Mouse (Mus musculus): Measurements from ENCODE around the gene Mtrr. TPM values are rescaled to one million over a fixed set of nuclear protein-coding genes. Genes with fewer than 3 reads are reported as not detected.

The Mtrr gene
- total and polyA plus RNA-seq, 3 experiments = 35.1 to 40.2 (median 39.4) TPM

DNA sequence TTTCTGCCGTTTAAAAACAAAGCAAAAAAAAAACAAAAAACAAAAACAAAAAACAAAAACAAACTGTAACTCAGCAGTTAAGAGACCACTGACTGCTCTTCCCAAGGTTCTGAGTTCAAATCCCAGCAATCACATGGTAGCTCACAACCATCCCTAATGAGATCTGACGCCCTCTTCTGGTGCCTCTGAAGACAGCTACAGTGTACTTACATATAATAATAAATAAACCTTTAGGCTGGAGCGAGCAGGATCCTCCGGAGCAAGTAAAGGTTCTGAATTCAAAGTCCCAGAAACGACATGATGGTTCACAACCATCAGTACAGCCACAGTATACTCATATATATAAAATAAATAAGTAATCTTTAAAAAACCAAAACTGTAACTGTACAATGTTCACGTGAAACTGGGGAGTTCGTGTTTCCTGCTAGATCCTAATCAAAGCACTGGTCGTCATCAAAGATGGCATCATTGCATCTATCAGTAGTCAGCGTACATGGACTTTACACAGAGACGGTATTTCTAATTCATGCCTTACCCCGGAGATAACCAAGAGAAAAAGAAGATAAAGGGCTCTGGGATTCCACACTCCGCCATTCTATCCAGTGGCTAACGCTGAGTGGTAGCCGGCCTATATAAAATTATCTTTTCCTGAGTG, 736 bp downstream of the Mtrr start:
- H3K9ac ChIP-seq (ENCODE audit: insufficient read depth, low read depth) = peak overlapping the region; percentile 78
- H3K9me3 ChIP-seq (replicated peaks; ENCODE audit: low read length) = no peaks in the 10 kb centered on the region
- H3K4me2 ChIP-seq (ENCODE audit: insufficient read depth, low read depth, poor library complexity, severe bottlenecking) = peak overlapping the region; percentile 51
- H3K4me1 ChIP-seq (ENCODE audit: control insufficient read depth in 1 of 2, insufficient read depth in 2 of 2) = peaks cover 3 to 38% of the 10 kb centered on the region in 2 experiments; a peak in 3 of 4 replicates
- H3K4me3 ChIP-seq (replicated peaks in 1 of 3; ENCODE audit: low read depth in 2 of 3, low read length in 2 of 3, poor library complexity in 1 of 3) = peak overlapping the region; percentile 65 to 95 (median 90)
- peaks cover 38% of the 10 kb centered on the region for H3K79me2 ChIP-seq (replicated peaks; ENCODE audit: control insufficient read depth, extremely low read depth, insufficient read depth, poor library complexity, severe bottlenecking)
- dilution Hi-C loops (cut with MboI; ENCODE audit: extremely low pct_ligation_motif_present, extremely low pct_unique_long_range_greater_than_20kb, low sequenced_read_pairs) (no loop called here), in situ Hi-C loops (cut with MboI; ENCODE audit: low pct_ligation_motif_present, low pct_unique_long_range_greater_than_20kb, low sequenced_read_pairs) (loop anchor here (10.0 to 25.0 kb wide), 2 partner anchors 874 to 1231 kb away; partner anchors contain the start of gene Med10)
- no peaks in the 10 kb centered on the region for H3K27me3 ChIP-seq (replicated peaks)
- peak; percentile 37 for DNase-seq (ENCODE audit: extremely low read depth)
- H3K27ac ChIP-seq (ENCODE audit: insufficient read depth, low read depth) = no peak overlapping the region
- H3K36me3 ChIP-seq (replicated peaks in 1 of 2; ENCODE audit: control insufficient read depth in 1 of 2, insufficient read depth in 1 of 2, low read length in 1 of 2) = peaks cover 52 to 69% of the 10 kb centered on the region in 2 experiments
- TF ChIP-seq CTCF (conservative IDR thresholded peaks at IDR 0.05 in 1 of 2, IDR thresholded peaks at IDR 0.05 in 1 of 2; ENCODE audit: low read depth in 2 of 2, low read length in 2 of 2) (peak in 1 of 2 experiments; percentile 29; a peak in 2 of 4 replicates), MAFK (IDR thresholded peaks at IDR 0.05; ENCODE audit: insufficient replicate concordance, low read length) (no peak), TBP (conservative IDR thresholded peaks at IDR 0.05; ENCODE audit: low read depth, low read length) (0 out of 2 replicates have a peak, but pooled peaks have one; percentile 11)

DNA sequence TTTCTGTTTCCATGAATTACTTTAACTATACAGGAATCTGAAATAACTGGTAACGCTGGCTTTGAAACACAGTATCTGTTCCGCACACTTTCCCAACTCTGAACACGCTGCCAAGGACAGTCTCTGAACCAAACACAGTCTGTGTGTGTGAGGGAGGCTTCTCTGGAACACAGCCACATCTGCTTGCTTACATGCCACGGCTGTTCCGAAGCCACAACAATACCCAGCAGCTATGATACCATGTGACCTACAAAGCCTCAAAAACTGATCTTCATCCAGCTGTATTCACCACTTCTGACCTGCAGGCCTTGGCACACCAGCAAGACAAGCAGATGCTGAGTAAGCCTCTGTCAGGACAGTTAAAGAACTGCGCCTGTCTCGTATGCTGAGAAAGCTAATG, 4.0 kb downstream of the Mtrr start:
- Histone ChIP-seq H3K9ac (ENCODE audit: insufficient read depth, low read depth) (no peak overlapping the region), H3K27me3 (replicated peaks) (no peaks in the 10 kb centered on the region), H3K4me3 (replicated peaks in 1 of 3; ENCODE audit: low read depth in 2 of 3, low read length in 2 of 3, poor library complexity in 1 of 3) (no peak overlapping the region), H3K4me2 (ENCODE audit: insufficient read depth, low read depth, poor library complexity, severe bottlenecking) (no peak overlapping the region), H3K9me3 (replicated peaks; ENCODE audit: low read length) (no peaks in the 10 kb centered on the region), H3K79me2 (replicated peaks; ENCODE audit: control insufficient read depth, extremely low read depth, insufficient read depth, poor library complexity, severe bottlenecking) (peaks cover 26% of the 10 kb centered on the region), H3K36me3 (replicated peaks in 1 of 2; ENCODE audit: control insufficient read depth in 1 of 2, insufficient read depth in 1 of 2, low read length in 1 of 2) (peaks cover 51 to 71% of the 10 kb centered on the region in 2 experiments), H3K27ac (ENCODE audit: insufficient read depth, low read depth) (no peak overlapping the region), H3K4me1 (ENCODE audit: control insufficient read depth in 1 of 2, insufficient read depth in 2 of 2) (peaks cover 0 to 18% of the 10 kb centered on the region in 2 experiments; a peak in 2 of 4 replicates)
- DNase-seq (ENCODE audit: extremely low read depth) = no peak
- dilution Hi-C loops (cut with MboI; ENCODE audit: extremely low pct_ligation_motif_present, extremely low pct_unique_long_range_greater_than_20kb, low sequenced_read_pairs) (no loop called here), in situ Hi-C loops (cut with MboI; ENCODE audit: low pct_ligation_motif_present, low pct_unique_long_range_greater_than_20kb, low sequenced_read_pairs) (loop anchor here (25.0 kb wide), 1 partner anchor 1234 kb away; the partner anchor contains the start of gene Med10)
- TF ChIP-seq CHD1 (IDR thresholded peaks at IDR 0.05; ENCODE audit: low read depth, low read length) (no peak), POLR2A (IDR thresholded peaks at IDR 0.05; ENCODE audit: low read depth, low read length) (no peak), RCOR1 (conservative IDR thresholded peaks at IDR 0.05; ENCODE audit: low read depth, low read length) (no peak), ZKSCAN1 (IDR thresholded peaks at IDR 0.05; ENCODE audit: borderline replicate concordance, low read depth, low read length) (no peak), RAD21 (IDR thresholded peaks at IDR 0.05; ENCODE audit: low read depth, low read length) (no peak), JUND (conservative IDR thresholded peaks at IDR 0.05; ENCODE audit: low read depth, low read length) (no peak), BHLHE40 (IDR thresholded peaks at IDR 0.05; ENCODE audit: low read depth, low read length) (no peak), ETS1 (conservative IDR thresholded peaks at IDR 0.05; ENCODE audit: low read depth, low read length) (no peak), USF2 (conservative IDR thresholded peaks at IDR 0.05; ENCODE audit: low read depth, low read length) (no peak), POLR2AphosphoS2 (IDR thresholded peaks at IDR 0.05; ENCODE audit: low read depth, low read length) (no peak), TBP (conservative IDR thresholded peaks at IDR 0.05; ENCODE audit: low read depth, low read length) (no peak)

All from CH12.LX (cell line).